Mouse (Mus musculus): ENCODE measurements around the gene Lin54. TPM values are rescaled to one million over a fixed set of nuclear protein-coding genes. Genes with fewer than 3 reads are reported as not detected.
"Not testable (repeated sequence)": the region's sequence is repeated elsewhere in the genome, so short reads cannot be mapped to it uniquely, and the experiment has no call there.

The Lin54 gene
- polyA plus RNA-seq, 1 experiment from 2014 or later, result 12.5 TPM

GRCm38 (mm10) chr5:100430966-100431365, 69.5 kb downstream of the Lin54 start:
- Histone ChIP-seq H3K4me3 (no peak overlapping the region), H3K9ac (no peak overlapping the region), H3K27me3 (no peaks in the 10 kb centered on the region), H3K27ac (no peak overlapping the region), H3K4me2 (no peak overlapping the region), H3K4me1 (peaks cover 30% of the 10 kb centered on the region), H3K36me3 (peaks cover 10% of the 10 kb centered on the region; the same call in 1 of the 2 replicates), H3K9me3 (no peaks in the 10 kb centered on the region)
- 57% methylated on average over 2 of the region's 2 CpGs for WGBS
- ATAC-seq (ENCODE audit: borderline replicate concordance, extremely low read depth, low FRiP score, low TSS enrichment), result no peak

GRCm38 (mm10) chr5:100430076-100430390, 70.4 kb downstream of the Lin54 start:
- H3K36me3 ChIP-seq, result peaks cover 17% of the 10 kb centered on the region
- H3K27me3 ChIP-seq, result no peaks in the 10 kb centered on the region
- H3K4me2 ChIP-seq, result peak overlapping the region; percentile 86
- peak overlapping the region; percentile 84 for H3K4me3 ChIP-seq
- no peaks in the 10 kb centered on the region for H3K9me3 ChIP-seq
- 3% methylated on average over 11 of the region's 11 CpGs for WGBS
- 0 out of 2 replicates have a peak, but pooled peaks have one; percentile 4 for ATAC-seq (ENCODE audit: borderline replicate concordance, extremely low read depth, low FRiP score, low TSS enrichment)
- peak overlapping the region; percentile 95 for H3K9ac ChIP-seq
- H3K27ac ChIP-seq, result peak overlapping the region; percentile 88
- H3K4me1 ChIP-seq, result peaks cover 36% of the 10 kb centered on the region

GRCm38 (mm10) chr5:100429344-100430075, 70.9 kb downstream of the Lin54 start:
- Histone ChIP-seq H3K27me3 (no peaks in the 10 kb centered on the region), H3K4me1 (peaks cover 41% of the 10 kb centered on the region)
- under 1% methylated on average over 53 of the region's 53 CpGs for WGBS

GRCm38 (mm10) chr5:100428734-100429343, 71.6 kb downstream of the Lin54 start:
- peak; percentile 49 for ATAC-seq (ENCODE audit: borderline replicate concordance, extremely low read depth, low FRiP score, low TSS enrichment)
- no peaks in the 10 kb centered on the region for H3K27me3 ChIP-seq
- peak overlapping the region; percentile 91 for H3K27ac ChIP-seq
- WGBS, result under 1% methylated on average over 20 of the region's 20 CpGs
- H3K9ac ChIP-seq, result peak overlapping the region; percentile 77
- peaks cover 48% of the 10 kb centered on the region for H3K4me1 ChIP-seq
- no peaks in the 10 kb centered on the region for H3K9me3 ChIP-seq
- peak overlapping the region; percentile 84 for H3K4me3 ChIP-seq
- H3K4me2 ChIP-seq, result peak overlapping the region; percentile 86
- peaks cover 29% of the 10 kb centered on the region for H3K36me3 ChIP-seq

More at GRCm38 (mm10) chr5:100429344-100430075, 70.9 kb downstream of the Lin54 start:
- H3K4me2 ChIP-seq, result peak overlapping the region; percentile 86
- peak; percentile 100 for ATAC-seq (ENCODE audit: borderline replicate concordance, extremely low read depth, low FRiP score, low TSS enrichment)
- H3K4me3 ChIP-seq, result peak overlapping the region; percentile 84
- peaks cover 22% of the 10 kb centered on the region for H3K36me3 ChIP-seq
- H3K9me3 ChIP-seq, result no peaks in the 10 kb centered on the region
- H3K27ac ChIP-seq, result peak overlapping the region; percentile 91
- peak overlapping the region; percentile 95 for H3K9ac ChIP-seq

- Histone ChIP-seq H3K4me3 (peak overlapping the region; percentile 84), H3K27ac (no peak overlapping the region), H3K4me2 (peak overlapping the region; percentile 86), H3K36me3 (peaks cover 36% of the 10 kb centered on the region), H3K9ac (peak overlapping the region; percentile 77), H3K27me3 (no peaks in the 10 kb centered on the region), H3K9me3 (no peaks in the 10 kb centered on the region), H3K4me1 (peaks cover 53% of the 10 kb centered on the region)
- 3% methylated on average over 5 of the region's 5 CpGs for WGBS
- no peak for ATAC-seq (ENCODE audit: borderline replicate concordance, extremely low read depth, low FRiP score, low TSS enrichment)
Observed at GRCm38 (mm10) chr5:100428031-100428733, 72.3 kb downstream of the Lin54 start.

GRCm38 (mm10) chr5:100427276-100427675, 73.2 kb downstream of the Lin54 start:
- Histone ChIP-seq H3K4me3 (peak overlapping the region; percentile 84), H3K9me3 (no peaks in the 10 kb centered on the region), H3K9ac (peak overlapping the region; percentile 77), H3K36me3 (peaks cover 45% of the 10 kb centered on the region), H3K4me2 (peak overlapping the region; percentile 86), H3K27ac (no peak overlapping the region), H3K27me3 (no peaks in the 10 kb centered on the region), H3K4me1 (peaks cover 59% of the 10 kb centered on the region)
- WGBS, result 26% methylated on average over 9 of the region's 9 CpGs
- ATAC-seq (ENCODE audit: borderline replicate concordance, extremely low read depth, low FRiP score, low TSS enrichment), result no peak

GRCm38 (mm10) chr5:100425823-100426222, 74.6 kb downstream of the Lin54 start:
- H3K27ac ChIP-seq; H3K9ac ChIP-seq; H3K4me3 ChIP-seq; H3K27me3 ChIP-seq; ATAC-seq (ENCODE audit: borderline replicate concordance, extremely low read depth, low FRiP score, low TSS enrichment); H3K9me3 ChIP-seq: not testable (repeated sequence)
- 73% methylated on average over 2 of the region's 2 CpGs for WGBS
- Histone ChIP-seq H3K4me2 (peak overlapping the region; percentile 86; the same call in 1 of the 2 replicates), H3K36me3 (peaks cover 58% of the 10 kb centered on the region), H3K4me1 (peaks cover 59% of the 10 kb centered on the region)

GRCm38 (mm10) chr5:100424252-100424651, 76.2 kb downstream of the Lin54 start:
- H3K4me3 ChIP-seq, result no peak overlapping the region; the same call in 1 of the 2 replicates
- no peaks in the 10 kb centered on the region for H3K27me3 ChIP-seq
- H3K27ac ChIP-seq, result no peak overlapping the region
- no peaks in the 10 kb centered on the region for H3K9me3 ChIP-seq
- peak overlapping the region; percentile 14; the same call in 1 of the 2 replicates for H3K9ac ChIP-seq
- H3K4me1 ChIP-seq, result peaks cover 53% of the 10 kb centered on the region
- H3K4me2 ChIP-seq, result peak overlapping the region; percentile 27
- 69% methylated on average over 3 of the region's 3 CpGs for WGBS
- no peak for ATAC-seq (ENCODE audit: borderline replicate concordance, extremely low read depth, low FRiP score, low TSS enrichment)
- peaks cover 73% of the 10 kb centered on the region for H3K36me3 ChIP-seq

GRCm38 (mm10) chr5:100423626-100424025, 76.8 kb downstream of the Lin54 start:
- Histone ChIP-seq H3K36me3 (peaks cover 78% of the 10 kb centered on the region), H3K4me2 (peak overlapping the region; percentile 29; the same call in 1 of the 2 replicates), H3K4me1 (peaks cover 53% of the 10 kb centered on the region), H3K4me3 (no peak overlapping the region), H3K27me3 (no peaks in the 10 kb centered on the region), H3K27ac (no peak overlapping the region), H3K9ac (no peak overlapping the region), H3K9me3 (no peaks in the 10 kb centered on the region)
- ATAC-seq (ENCODE audit: borderline replicate concordance, extremely low read depth, low FRiP score, low TSS enrichment), result no peak
- WGBS, result 61% methylated on average over 7 of the region's 7 CpGs

- Histone ChIP-seq H3K4me3 (no peak overlapping the region), H3K36me3 (peaks cover 54% of the 10 kb centered on the region), H3K9me3 (no peaks in the 10 kb centered on the region), H3K4me1 (peaks cover 28% of the 10 kb centered on the region), H3K27me3 (no peaks in the 10 kb centered on the region), H3K9ac (no peak overlapping the region), H3K27ac (no peak overlapping the region), H3K4me2 (no peak overlapping the region)
- no peak for ATAC-seq (ENCODE audit: borderline replicate concordance, extremely low read depth, low FRiP score, low TSS enrichment)
- WGBS, result 63% methylated on average over 4 of the region's 4 CpGs
Observed at GRCm38 (mm10) chr5:100418861-100419260, 81.6 kb downstream of the Lin54 start.

- Histone ChIP-seq H3K36me3 (peaks cover 46% of the 10 kb centered on the region), H3K9me3 (no peaks in the 10 kb centered on the region), H3K4me2 (no peak overlapping the region), H3K9ac (no peak overlapping the region), H3K4me3 (no peak overlapping the region), H3K4me1 (peaks cover 29% of the 10 kb centered on the region), H3K27me3 (no peaks in the 10 kb centered on the region), H3K27ac (no peak overlapping the region)
- WGBS, result 71% methylated on average over 2 of the region's 2 CpGs
- ATAC-seq (ENCODE audit: borderline replicate concordance, extremely low read depth, low FRiP score, low TSS enrichment), result no peak
Observed at GRCm38 (mm10) chr5:100418077-100418476, 82.4 kb downstream of the Lin54 start.
